Mouse (Mus musculus) thymus, adult 2 months (tissue): ENCODE data around the gene Pccb. TPM values are rescaled to one million over a fixed set of nuclear protein-coding genes. Genes with fewer than 3 reads are reported as not detected.

Experiments used
- DNase-seq: peaks from one replicate; pipeline ENCODE4 v3.0.0; 2021
- H3K27ac ChIP-seq: fragments of 200-500 bp; 2 replicates; pipeline ENCODE4 v1.5.1; 2012; ENCODE audit warnings: low read length, control low read depth; ENCODE audit not compliant: control insufficient read depth, insufficient read depth
- H3K27me3 ChIP-seq: fragments of 200-500 bp; 2 replicates; pipeline ENCODE4 v1.6.1; 2012; ENCODE audit warnings: mild to moderate bottlenecking, low read length, moderate library complexity, mixed read lengths; ENCODE audit not compliant: control insufficient read depth, insufficient read depth
- H3K36me3 ChIP-seq: fragments of 200-500 bp; 2 replicates; pipeline ENCODE4 v1.6.1; 2012; ENCODE audit warnings: mild to moderate bottlenecking, low read length, moderate library complexity; ENCODE audit not compliant: control insufficient read depth, insufficient read depth
- H3K4me1 ChIP-seq: fragments of 200-500 bp; replicated peaks from 2 replicates; pipeline ENCODE4 v1.6.1; 2012; ENCODE audit warnings: low read length; ENCODE audit not compliant: control insufficient read depth, insufficient read depth
- H3K4me3 ChIP-seq: fragments of 200-500 bp; 2 replicates; pipeline ENCODE4 v1.5.1; 2012; ENCODE audit warnings: mild to moderate bottlenecking, low read length, control low read depth, moderate library complexity; ENCODE audit not compliant: control insufficient read depth, insufficient read depth
- CTCF ChIP-seq: fragments of 200-500 bp; IDR thresholded peaks from 2 replicates; pipeline ENCODE4 v1.5.1; 2012; ENCODE audit warnings: mild to moderate bottlenecking, control low read depth, low read length, moderate library complexity, borderline replicate concordance; ENCODE audit not compliant: control insufficient read depth, poor library complexity, insufficient read depth; ENCODE audit errors: extremely low read depth
- POLR2A ChIP-seq: fragments of 200-500 bp; IDR thresholded peaks from 2 replicates; pipeline ENCODE4 v1.6.1; 2012; ENCODE audit warnings: mild to moderate bottlenecking, low read length, control low read depth, moderate library complexity; ENCODE audit not compliant: control insufficient read depth, poor library complexity, insufficient read depth; ENCODE audit errors: extremely low read depth
- WGBS: fragments of 180-500 bp; shearing (Covaris S2); methylation state at CpG from one replicate; pipeline ENCODE4 v1.1.7; 2018; 5-methylcytosine and 5-hydroxymethylcytosine counted together
- polyA plus RNA-seq: library from polyadenylated mRNA; depleted of rRNA; stranded (reverse); fragments of >200 nt; gene quantifications from 2 replicates; pipeline ENCODE4 v1.2.3, GENCODE M21; 2012; rRNA removed

Pccb gene
- polyA plus RNA-seq, 1 experiment, result 43.8 TPM

- WGBS, result 94% methylated on average over 5 of the region's 5 CpGs
- TF ChIP-seq CTCF (no peak), POLR2A (no peak)
- H3K27me3 ChIP-seq, result no peaks in the 10 kb centered on the region
- peaks cover 35% of the 10 kb centered on the region for H3K36me3 ChIP-seq
- no peaks in the 10 kb centered on the region for H3K4me1 ChIP-seq
- no peak for DNase-seq
- no peak overlapping the region for H3K27ac ChIP-seq
- H3K4me3 ChIP-seq, result no peak overlapping the region
These were observed 89.9 kb downstream of the Pccb start for GRCm38 (mm10) chr9:100944677-100945365.

DNA sequence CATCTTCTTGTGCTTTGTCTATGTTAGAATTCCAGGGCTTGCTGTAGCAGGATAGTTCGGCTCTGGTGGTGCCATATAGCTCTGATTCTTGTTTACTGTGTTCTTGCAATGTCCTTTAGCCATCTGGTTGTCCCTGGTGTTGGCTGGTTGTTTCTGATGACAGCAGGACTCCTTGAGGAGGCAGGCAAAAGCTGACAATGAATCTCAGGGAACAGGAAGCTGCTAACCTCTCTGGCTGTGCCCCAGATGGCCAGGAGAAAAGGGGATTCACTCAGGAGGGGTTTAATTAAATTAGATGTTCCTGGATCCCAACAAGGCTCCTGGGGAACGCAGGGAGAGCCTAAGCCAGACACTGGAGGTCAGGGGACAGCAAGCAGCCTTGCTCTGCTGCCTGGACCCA lies 92.7 kb downstream of the Pccb start:
- H3K4me3 ChIP-seq, result no peak overlapping the region
- DNase-seq, result no peak
- H3K4me1 ChIP-seq, result no peaks in the 10 kb centered on the region
- WGBS, result 97% methylated on average over 2 of the region's 2 CpGs
- no peak overlapping the region for H3K27ac ChIP-seq
- no peaks in the 10 kb centered on the region for H3K27me3 ChIP-seq
- TF ChIP-seq CTCF (no peak), POLR2A (no peak)
- H3K36me3 ChIP-seq, result peaks cover 15% of the 10 kb centered on the region

Other genes with a start within 250 kb of the Pccb start
- 64.0 and 91.7 TPM in 2 replicates for gene Msl2, start 39.2 kb upstream of the Pccb start, polyA plus RNA-seq
- gene Ppp2r3a, start 216.9 kb upstream of the Pccb start, polyA plus RNA-seq, result 1.0 and 2.7 TPM in 2 replicates